Mouse (Mus musculus): ENCODE results near the gene Matn3.
A peak's percentile ranks its signal among the peaks of the same experiment; 100 is the strongest.

Gene Matn3

DNA sequence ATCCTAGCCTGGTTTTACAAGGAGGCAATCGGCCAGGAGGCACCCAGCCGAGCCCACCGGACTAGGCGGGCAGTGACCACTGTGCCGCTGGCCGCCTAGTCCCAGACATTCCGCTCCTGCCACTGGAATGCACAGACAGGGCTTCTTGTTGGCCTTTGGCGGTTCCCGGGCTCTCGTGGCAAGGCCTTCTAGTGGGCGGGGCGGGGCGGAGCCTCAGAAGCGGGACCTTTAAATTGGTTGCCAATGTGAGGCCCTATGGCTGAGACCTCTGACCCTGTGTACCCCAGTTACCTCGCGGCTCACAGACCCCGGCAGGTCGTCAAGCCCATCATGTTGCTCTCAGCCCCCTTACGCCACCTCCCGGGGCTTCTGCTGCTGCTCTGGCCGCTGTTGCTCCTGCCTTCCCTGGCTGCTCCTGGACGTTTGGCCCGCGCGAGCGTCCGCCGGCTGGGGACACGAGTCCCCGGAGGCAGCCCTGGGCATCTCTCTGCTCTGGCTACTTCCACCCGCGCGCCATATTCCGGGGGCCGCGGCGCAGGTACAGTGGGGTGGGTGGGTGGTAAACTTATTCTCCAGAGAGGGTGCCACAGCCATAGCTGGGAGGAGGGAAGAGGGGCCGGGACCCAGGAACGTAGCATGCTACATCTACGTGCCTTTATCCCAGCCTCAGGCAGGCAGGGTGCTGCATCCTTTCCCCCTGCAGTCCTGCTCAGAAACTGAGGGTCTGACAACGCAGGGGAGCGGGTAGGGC is at the start of gene Matn3:
Gene Matn3, plus strand, starts transcription at position 216 of the 751 bp plus-strand sequence.
- peak; percentile 82 for DNase-seq (ENCODE audit: low spot score)

- DNase-seq (ENCODE audit: low spot score): no peak
These were observed 48.6 kb upstream of the Matn3 start for GRCm38 (mm10) chr12:8898879-8899785.

GRCm38 (mm10) chr12:8900107-8900698 is 47.5 kb upstream of the Matn3 start:
- DNase-seq (ENCODE audit: low spot score): no peak

DNA sequence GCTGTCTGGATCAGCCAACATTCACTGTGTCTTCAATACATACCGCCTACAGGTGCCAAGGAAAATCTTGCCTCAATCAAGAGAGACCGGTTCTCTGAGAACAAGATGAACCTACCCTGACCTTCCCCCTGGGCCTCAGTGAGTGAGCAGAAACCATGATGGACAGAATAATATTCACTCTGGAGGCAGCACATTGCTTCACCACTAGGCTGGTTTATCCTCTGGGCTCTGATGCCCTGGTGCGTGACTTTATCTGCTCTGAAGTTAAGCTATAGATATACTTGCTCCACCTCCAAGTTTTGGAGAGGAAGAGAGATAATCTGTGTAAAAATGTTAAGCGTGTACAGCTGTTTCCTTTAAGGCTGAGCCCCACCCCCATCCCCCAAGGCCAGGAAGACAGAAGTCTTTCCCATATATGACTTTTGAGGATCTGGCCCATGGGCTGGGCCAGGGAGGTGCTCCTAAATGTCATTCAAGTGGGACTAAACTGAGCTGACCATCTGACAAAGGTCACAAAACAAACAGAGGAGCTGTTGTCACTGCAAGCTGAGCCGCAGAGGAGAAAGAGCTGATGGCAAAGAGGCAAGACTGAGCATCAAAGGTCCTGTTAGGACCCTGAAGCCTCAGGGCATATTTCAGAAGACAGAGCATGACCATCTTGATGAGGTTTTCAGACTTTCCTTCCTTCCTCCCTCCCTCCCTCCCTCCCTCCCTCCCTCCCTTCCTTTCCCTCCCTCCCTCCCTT is 46.6 kb upstream of the Matn3 start:
- peak; percentile 42 for DNase-seq (ENCODE audit: low spot score)

DNA sequence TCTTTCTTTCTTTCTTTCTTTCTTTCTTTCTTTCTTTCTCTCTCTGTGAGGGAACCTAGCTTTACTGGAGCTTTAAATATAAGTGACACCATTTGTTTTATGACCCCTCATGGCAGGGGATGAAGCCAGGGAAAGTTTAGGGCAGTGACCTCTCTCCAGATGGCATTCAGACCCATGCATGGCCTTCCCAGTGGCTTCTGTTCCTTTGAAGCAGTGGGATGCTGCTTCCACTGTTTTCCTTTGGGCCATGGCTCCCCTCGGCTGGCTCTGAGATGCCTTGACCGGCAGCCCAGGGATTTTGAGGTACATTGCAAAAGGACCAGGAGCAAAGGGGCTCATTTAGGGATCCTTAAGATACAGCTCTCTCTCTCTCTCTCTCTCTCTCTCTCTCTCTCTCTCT is 45.8 kb upstream of the Matn3 start:
- DNase-seq (ENCODE audit: low spot score): no peak

DNA sequence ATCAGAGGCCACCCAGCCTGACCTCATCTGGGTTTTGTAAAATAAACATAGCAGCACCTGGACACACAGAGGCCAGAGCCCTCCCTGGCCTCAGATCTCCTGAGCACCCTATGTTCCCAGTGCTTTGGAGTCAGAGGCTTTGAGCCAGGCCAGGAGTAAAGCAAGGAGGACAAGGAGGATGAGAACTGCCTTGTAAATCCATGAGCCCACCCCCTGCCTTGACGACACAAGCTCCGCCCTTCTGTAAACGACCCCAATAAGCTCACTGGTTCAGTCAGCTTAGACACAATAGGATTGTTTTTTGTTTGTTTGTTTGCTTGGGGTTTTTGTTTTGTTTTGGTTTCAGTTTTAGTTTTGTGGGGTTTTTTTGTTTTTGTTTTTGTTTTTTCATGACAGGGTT is 45.2 kb upstream of the Matn3 start:
- DNase-seq (ENCODE audit: low spot score): no peak

GRCm38 (mm10) chr12:8912860-8913685 is 34.7 kb upstream of the Matn3 start:
- peak; percentile 79 for DNase-seq (ENCODE audit: low spot score)

DNA sequence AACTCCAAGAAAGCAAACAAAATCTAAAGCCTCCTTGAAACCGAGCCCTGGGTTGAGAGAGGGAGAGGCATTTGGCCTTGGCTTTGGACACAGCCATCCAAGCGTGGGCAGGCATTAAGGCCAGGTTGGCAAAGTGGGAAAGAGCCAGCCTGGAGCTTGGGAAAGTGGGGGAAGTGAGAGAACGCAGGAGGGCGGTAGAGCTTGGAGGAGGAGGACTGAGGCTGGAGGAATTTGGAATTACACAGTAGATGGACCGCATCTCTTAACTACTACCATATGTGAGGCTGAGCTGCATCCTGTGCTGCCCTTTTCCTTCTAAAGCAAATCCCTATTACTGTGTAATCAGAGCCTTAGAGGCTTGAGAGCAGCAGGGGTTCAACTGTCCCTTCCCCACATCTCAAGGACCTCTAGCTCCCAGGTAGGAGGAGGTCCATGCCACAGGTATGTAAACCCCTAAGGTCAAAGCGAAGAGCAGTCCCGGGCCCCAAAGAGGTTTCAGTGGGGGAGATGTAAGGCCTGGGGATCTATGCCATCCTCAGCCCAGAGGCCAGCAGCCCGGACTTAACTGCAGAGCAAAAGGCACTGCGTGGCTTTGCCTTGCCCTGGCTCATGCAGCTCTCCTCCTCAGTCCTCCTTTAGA is 33.9 kb upstream of the Matn3 start:
- peak; percentile 35 for DNase-seq (ENCODE audit: low spot score)

DNA sequence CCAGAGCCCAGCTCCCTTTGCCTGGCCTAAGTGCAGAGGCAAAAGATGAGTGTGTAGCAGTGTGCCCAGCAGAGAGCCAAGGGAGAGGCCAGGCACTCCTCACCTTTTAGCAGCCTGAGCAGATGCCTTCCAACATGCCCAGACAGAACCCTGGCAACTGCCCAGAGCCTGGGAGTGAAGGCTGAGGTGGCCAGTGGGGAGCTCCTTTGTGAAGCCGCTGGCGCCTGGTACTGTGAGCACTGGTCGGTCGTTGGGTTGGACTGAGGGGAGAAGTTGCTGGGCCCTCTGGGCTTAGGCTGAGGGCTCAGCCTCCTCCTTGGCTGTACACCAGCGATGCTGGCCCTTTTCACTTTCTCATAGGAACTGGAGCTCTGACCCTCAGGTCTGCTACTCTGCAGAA is 31.4 kb upstream of the Matn3 start:
- no peak for DNase-seq (ENCODE audit: low spot score)

DNA sequence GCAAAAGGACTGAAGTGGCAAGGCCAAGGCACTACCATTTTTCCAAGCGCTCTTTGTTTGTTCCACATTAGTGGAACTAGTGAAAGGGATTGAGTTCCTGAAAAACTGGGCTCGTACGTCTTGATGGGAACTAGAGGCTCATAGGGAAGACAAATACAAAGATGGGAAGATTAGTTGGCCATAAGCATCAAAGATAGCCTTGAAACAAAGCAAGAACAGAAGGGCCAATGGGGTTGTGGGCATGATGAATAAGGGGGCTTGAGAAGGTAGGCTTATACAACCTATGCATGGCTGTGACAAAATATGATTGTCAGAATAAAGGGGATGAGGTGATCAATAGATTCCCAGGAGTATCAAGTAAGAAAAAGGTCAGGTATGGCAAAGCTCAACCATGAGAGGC is 28.5 kb upstream of the Matn3 start:
- DNase-seq (ENCODE audit: low spot score): no peak

GRCm38 (mm10) chr12:8920996-8921393 is 26.7 kb upstream of the Matn3 start:
- no peak for DNase-seq (ENCODE audit: low spot score)

- DNase-seq (ENCODE audit: low spot score): peak; percentile 98
These were observed 26.0 kb upstream of the Matn3 start, which contains the start of gene Laptm4a for GRCm38 (mm10) chr12:8921394-8922368. Laptm4a (plus strand) TSS chr12:8921664.

DNA sequence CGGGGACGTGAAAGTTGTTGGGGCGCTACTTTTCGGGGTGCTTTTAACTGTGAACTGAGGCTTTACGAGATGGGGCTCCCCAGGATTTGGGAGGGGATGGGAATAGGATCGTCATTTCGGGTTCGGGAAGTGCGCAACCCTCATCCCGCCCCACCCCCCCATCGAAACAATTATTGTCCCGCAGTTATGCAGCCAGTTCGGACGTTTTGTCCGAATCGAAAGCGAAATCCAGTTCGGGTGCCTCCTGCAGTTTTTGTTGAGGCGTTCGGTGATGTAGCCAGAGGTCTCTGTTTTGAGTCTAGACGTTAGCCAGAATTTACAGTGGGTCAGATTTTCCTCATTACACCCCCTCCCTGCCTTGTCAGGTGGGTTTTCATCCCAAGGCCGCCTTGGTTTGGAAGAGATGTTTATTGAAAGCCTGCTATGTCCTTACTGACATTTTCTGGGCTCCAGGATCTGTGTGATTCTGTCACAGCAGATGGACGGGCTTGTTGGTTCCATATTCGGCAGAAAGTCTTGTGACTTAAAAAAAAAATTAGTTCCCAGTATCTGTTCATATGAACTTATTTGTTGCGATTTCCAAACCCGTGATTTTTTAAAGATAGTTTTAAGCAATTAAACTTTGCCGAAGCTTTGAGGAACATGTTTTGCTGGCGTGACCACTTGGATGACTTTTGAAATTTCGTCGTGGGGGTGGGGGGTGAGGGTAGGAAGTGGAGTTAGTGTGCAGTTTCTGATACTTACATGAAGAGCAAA is 25.2 kb upstream of the Matn3 start:
- DNase-seq (ENCODE audit: low spot score): no peak

- no peak for DNase-seq (ENCODE audit: low spot score)
These were observed 24.7 kb upstream of the Matn3 start for GRCm38 (mm10) chr12:8923125-8923410.

- DNase-seq (ENCODE audit: low spot score): no peak
These were observed 24.1 kb upstream of the Matn3 start for GRCm38 (mm10) chr12:8923603-8924002.

DNA sequence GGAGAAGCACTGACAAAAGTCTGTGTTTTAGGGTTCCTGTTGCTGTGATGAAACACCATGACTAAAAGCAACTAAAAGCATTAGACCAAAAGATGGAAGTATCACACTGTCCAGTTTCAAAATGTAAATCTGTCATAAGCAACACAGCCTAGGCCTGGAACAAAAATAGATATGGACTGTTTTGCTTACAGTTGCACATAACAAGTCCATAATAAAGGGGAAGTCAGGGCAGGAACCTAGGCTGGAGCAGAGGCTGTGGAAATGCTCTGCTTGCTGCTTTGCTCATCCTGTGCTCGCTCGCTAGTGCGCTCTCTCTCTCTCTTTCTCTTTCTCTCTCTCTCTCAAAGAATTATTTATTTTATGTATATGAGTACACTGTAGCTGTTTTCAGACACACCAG is 20.1 kb upstream of the Matn3 start:
- no peak for DNase-seq (ENCODE audit: low spot score)

- no peak for DNase-seq (ENCODE audit: low spot score)
These were observed 19.0 kb upstream of the Matn3 start for GRCm38 (mm10) chr12:8928766-8929165.

- DNase-seq (ENCODE audit: low spot score): no peak
These were observed 16.6 kb upstream of the Matn3 start for GRCm38 (mm10) chr12:8931083-8931482.

- DNase-seq (ENCODE audit: low spot score): no peak
These were observed 12.4 kb upstream of the Matn3 start for GRCm38 (mm10) chr12:8935349-8935748.

Data from yolk sac, embryonic 10.5 days (tissue).